Mouse (Mus musculus) midbrain, postnatal 0 days (tissue): Measurements from ENCODE around the gene Qtrt2. TPM values are rescaled to one million over a fixed set of nuclear protein-coding genes. Genes with fewer than 3 reads are reported as not detected.

Source experiments
- ATAC-seq: fragments of 200-750 bp; cut with Nextera tagmentation; 2 replicates; pipeline ENCODE4 v1.8.0; 2017; ENCODE audit warnings: moderate number of reproducible peaks, mild to moderate bottlenecking, moderate TSS enrichment, moderate library complexity; ENCODE audit not compliant: low FRiP score
- DNase-seq: peaks from one replicate; pipeline ENCODE4 v3.0.0-alpha.2; 2015; ENCODE audit warnings: low spot score
- H3K27ac ChIP-seq: fragments of 300-500 bp; sonication (generic); 2 replicates; pipeline ENCODE4 v1.5.1; 2014; ENCODE audit warnings: low read depth, mild to moderate bottlenecking, low read length, mixed read lengths
- H3K27me3 ChIP-seq: fragments of 300-500 bp; sonication (generic); 2 replicates; pipeline ENCODE4 v1.6.1; 2014; ENCODE audit warnings: low read length, control low read depth, mixed read lengths; ENCODE audit not compliant: insufficient read depth
- H3K36me3 ChIP-seq: fragments of 300-500 bp; sonication (generic); 2 replicates; pipeline ENCODE4 v1.6.1; 2014; ENCODE audit warnings: low read length, control low read depth, mixed read lengths; ENCODE audit not compliant: insufficient read depth
- H3K4me1 ChIP-seq: fragments of 300-500 bp; sonication (generic); 2 replicates; pipeline ENCODE4 v1.6.1; 2014; ENCODE audit warnings: mild to moderate bottlenecking, control low read depth, antibody characterized with exemption, low read length, mixed read lengths; ENCODE audit not compliant: insufficient read depth
- H3K4me2 ChIP-seq: fragments of 300-500 bp; sonication (generic); 2 replicates; pipeline ENCODE4 v1.6.1; 2014; ENCODE audit warnings: low read depth, mild to moderate bottlenecking, low read length, mixed read lengths; ENCODE audit not compliant: poor library complexity, severe bottlenecking
- H3K4me3 ChIP-seq: fragments of 300-500 bp; sonication (generic); 2 replicates; pipeline ENCODE4 v1.5.1; 2014; ENCODE audit warnings: low read depth, mild to moderate bottlenecking, low read length, moderate library complexity
- H3K9ac ChIP-seq: fragments of 300-500 bp; sonication (generic); replicated peaks from 2 replicates; pipeline ENCODE4 v1.6.1; 2014; ENCODE audit warnings: mild to moderate bottlenecking, low read length, moderate library complexity, mixed read lengths; ENCODE audit not compliant: poor library complexity, severe bottlenecking
- H3K9me3 ChIP-seq: fragments of 300-500 bp; sonication (generic); 2 replicates; pipeline ENCODE4 v1.6.1; 2016; ENCODE audit warnings: low read length, control low read depth
- CTCF ChIP-seq: IDR thresholded peaks from 2 replicates; pipeline ENCODE4 v1.5.1; 2016; ENCODE audit warnings: antibody characterized with exemption, mild to moderate bottlenecking
- WGBS: fragments of 180-500 bp; shearing (Covaris S2); extraction: QIAGEN DNeasy Blood & Tissue Kit; methylation state at CpG from one replicate; pipeline ENCODE4 v1.1.7; 2014; 5-methylcytosine and 5-hydroxymethylcytosine counted together
- polyA plus RNA-seq: library from polyadenylated mRNA; unstranded; fragments of >200 nt; fragmentation: Nextera tagmentation; extraction: Ambion mirVana; gene quantifications from 2 replicates; pipeline ENCODE4 v1.2.1, GENCODE M21; 2015
- total RNA-seq: library from RNA; depleted of rRNA; stranded (reverse); fragments of >200 nt; gene quantifications from 2 replicates; pipeline ENCODE4 v1.2.3, GENCODE M21; 2014

Gene Qtrt2
- total and polyA plus RNA-seq, 2 experiments from 2014 or later: 10.3 to 28.8 TPM

DNA sequence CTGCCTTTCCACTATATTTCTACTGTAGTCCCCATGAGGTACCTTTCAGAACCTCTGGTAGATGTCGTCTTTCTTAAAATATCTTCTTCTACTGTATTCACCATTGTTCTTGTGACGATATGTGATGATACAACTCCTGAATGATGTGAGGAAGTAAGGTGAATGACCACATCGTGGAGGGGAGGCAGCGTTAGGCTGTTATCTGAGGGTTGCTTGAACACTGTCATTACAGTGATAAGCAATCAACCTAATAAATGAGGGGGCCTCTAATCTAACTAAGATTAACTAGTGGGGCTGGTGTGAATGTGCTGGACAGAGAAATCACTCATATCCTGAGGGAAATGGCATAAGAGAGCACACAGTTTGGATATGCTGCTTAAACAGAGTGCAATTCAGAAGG lies 26.5 kb downstream of the Qtrt2 start:
- Histone ChIP-seq H3K4me1 (no peaks in the 10 kb centered on the region), H3K27me3 (no peaks in the 10 kb centered on the region), H3K9ac (no peak overlapping the region), H3K27ac (no peak overlapping the region), H3K9me3 (no peaks in the 10 kb centered on the region), H3K4me3 (no peak overlapping the region), H3K36me3 (no peaks in the 10 kb centered on the region), H3K4me2 (no peak overlapping the region)
- 97% methylated on average over 4 of the region's 4 CpGs for WGBS
- DNase-seq (no peak), ATAC-seq (no peak)
- no peak for TF ChIP-seq CTCF

DNA sequence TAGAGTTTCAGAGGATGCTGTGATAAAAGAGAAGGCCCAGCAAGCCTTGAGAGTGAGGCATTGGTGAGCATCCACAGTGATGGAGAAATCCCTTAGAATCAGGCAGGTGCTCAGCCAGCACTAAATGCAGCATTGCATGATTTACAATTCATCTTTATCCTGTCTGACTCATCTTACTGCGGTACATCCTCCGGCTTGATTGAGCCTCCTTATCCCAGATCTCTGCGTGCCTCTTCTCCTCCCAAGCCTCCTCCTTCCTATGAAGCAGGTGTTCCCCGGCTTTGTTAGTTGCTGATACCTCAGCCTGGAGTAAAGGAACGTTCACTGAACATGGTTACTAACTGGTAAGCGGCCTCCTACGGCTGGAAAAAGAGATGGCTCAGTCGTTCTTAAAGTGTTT lies 32.1 kb downstream of the Qtrt2 start:
- TF ChIP-seq CTCF: no peak
- Histone ChIP-seq H3K9ac (no peak overlapping the region), H3K27ac (no peak overlapping the region), H3K9me3 (no peaks in the 10 kb centered on the region), H3K27me3 (no peaks in the 10 kb centered on the region), H3K4me2 (no peak overlapping the region), H3K36me3 (no peaks in the 10 kb centered on the region), H3K4me3 (no peak overlapping the region), H3K4me1 (no peaks in the 10 kb centered on the region)
- DNase-seq: no peak
- WGBS: 86% methylated on average over 8 of the region's 8 CpGs
- no peak for ATAC-seq

DNA sequence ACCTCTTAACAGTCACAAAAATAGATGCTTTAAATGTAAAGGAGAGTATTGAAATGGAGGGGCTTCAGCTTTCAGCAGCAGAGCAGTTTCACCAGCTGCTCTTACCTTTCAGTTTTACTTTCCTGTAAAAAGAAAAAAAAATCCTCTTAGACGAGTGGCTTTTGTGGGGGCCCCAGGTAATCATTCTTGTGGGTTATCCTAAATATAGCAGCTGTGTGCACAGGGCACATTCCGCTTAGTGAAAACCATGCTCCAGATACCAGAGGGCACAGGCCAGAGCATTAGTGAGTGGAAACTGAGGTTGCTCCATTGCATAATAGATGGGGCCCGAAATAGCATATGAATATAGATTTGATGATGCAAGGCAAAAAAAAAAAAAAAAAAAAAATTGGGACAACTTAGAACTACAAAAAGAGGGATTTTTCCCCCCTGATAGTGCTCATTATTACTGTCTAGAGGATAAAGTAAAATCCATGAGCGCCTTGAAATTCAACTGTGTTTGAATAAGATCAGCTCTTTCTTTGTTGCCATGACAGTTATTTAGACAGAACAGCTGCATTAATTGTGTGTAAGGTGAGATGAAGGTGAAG lies 35.8 kb downstream of the Qtrt2 start:
- Histone ChIP-seq H3K27me3 (no peaks in the 10 kb centered on the region), H3K9ac (no peak overlapping the region), H3K4me3 (no peak overlapping the region), H3K4me2 (no peak overlapping the region), H3K36me3 (no peaks in the 10 kb centered on the region), H3K27ac (no peak overlapping the region), H3K4me1 (no peaks in the 10 kb centered on the region; the same call in 1 of the 2 replicates), H3K9me3 (no peaks in the 10 kb centered on the region)
- no peak for TF ChIP-seq CTCF
- ATAC-seq (no peak), DNase-seq (no peak)
- 91% methylated on average over 4 of the region's 4 CpGs for WGBS

DNA sequence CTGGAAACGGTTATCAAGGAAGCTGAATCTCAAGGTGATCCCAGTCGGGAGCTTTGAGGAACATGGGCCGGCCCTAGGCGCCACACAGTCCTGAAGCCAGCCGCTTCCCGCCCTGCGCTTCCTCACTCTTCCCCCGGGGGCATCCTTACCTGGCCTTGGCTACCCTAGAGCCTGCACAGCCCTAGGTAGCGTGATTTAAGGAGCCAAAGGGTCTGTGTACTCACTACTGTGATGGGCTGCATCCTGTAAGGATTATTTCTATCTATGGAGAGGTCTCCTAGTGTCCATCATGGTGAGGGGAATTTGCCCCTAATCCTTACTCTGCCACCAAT lies 36.6 kb downstream of the Qtrt2 start:
- peak; percentile 64 for TF ChIP-seq CTCF
- Histone ChIP-seq H3K4me2 (peak overlapping the region; percentile 67), H3K4me1 (no peaks in the 10 kb centered on the region; the same call in 1 of the 2 replicates), H3K9me3 (no peaks in the 10 kb centered on the region), H3K36me3 (no peaks in the 10 kb centered on the region), H3K27ac (peak overlapping the region; percentile 53), H3K27me3 (no peaks in the 10 kb centered on the region), H3K4me3 (peak overlapping the region; percentile 53), H3K9ac (peak overlapping the region; percentile 68)
- ATAC-seq (peak; percentile 97), DNase-seq (peak; percentile 84)
- under 1% methylated on average over 9 of the region's 9 CpGs for WGBS

DNA sequence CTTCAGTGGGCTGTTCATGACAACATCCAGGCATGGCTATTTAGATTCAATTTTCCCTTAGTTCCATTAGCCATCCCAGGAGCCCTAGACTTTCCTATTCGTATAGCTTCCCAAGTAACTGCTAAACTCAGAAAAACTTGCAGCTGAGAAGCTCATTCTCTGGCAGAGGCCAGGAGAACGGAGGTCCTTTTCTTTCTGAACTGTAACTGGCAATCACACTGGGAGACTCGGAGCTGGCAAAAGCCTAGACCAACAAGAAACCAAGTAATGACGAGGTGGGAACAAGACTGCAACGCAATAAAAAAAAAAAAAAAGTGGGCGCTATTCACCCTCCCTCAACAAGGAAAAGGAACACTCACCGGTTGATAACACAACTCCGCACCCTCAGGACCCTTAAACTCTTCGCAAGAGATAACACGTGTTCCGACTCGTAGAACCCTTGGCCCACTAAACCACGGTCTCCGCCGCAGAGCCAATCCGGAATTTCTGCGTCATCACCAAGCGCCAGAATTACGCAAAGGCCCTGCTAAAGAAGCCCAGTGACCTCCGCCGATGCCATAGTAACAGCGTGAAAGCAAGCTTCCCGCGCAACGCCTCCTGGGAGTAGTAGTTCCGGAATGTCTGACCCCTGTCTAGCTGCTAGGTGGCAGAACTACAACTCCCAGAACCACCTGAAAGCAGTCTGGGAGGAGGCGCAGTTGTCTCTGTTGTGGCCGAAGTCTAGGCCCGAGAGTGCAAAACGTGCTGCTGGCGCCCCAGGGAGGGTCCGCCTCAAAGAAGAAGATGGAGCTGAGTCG lies 37.2 kb downstream of the Qtrt2 start, which contains the start of gene Ccdc191:
TSS of gene Ccdc191 (plus strand) at position 593 of the 797 bp plus-strand sequence.
- WGBS: under 1% methylated on average over 33 of the region's 33 CpGs
- H3K4me1 ChIP-seq: no peaks in the 10 kb centered on the region; the same call in 1 of the 2 replicates
- H3K27me3 ChIP-seq: no peaks in the 10 kb centered on the region

DNA sequence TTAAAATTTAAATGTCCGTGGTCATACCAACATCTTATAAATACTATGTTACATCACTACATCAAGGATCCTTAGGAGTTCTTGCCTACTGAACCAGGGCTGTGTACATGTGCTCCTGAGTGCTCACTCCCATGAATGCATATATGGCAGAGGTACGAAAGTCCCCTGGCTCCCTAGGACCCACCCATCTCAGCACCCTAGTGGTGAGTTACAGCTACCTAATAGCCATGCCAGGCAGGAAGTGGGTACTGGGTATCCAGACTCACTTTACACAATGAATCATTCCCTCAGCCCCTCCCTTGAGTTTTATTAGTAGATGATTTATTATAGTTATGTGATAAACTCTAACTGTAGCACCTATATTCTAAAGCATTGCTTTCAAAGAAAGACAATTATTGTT lies 44.3 kb downstream of the Qtrt2 start:
- 96% methylated on average over 2 of the region's 2 CpGs for WGBS
- Histone ChIP-seq H3K27ac (no peak overlapping the region), H3K27me3 (no peaks in the 10 kb centered on the region), H3K9me3 (no peaks in the 10 kb centered on the region), H3K4me1 (no peaks in the 10 kb centered on the region), H3K36me3 (peaks cover 10% of the 10 kb centered on the region), H3K4me2 (no peak overlapping the region), H3K9ac (no peak overlapping the region), H3K4me3 (no peak overlapping the region)
- no peak for ATAC-seq
- TF ChIP-seq CTCF: no peak
- no peak for DNase-seq

More for the DNA sequence above, 37.2 kb downstream of the Qtrt2 start, which contains the start of gene Ccdc191:
- DNase-seq (peak; percentile 100), ATAC-seq (peak; percentile 100)
- no peak for TF ChIP-seq CTCF
- H3K27ac ChIP-seq: peak within 1 kb of the TSS; percentile 53
- H3K9me3 ChIP-seq: no peaks in the 10 kb centered on the region
- H3K36me3 ChIP-seq: no peaks in the 10 kb centered on the region
- H3K4me2 ChIP-seq: peak within 1 kb of the TSS; percentile 82
- peak within 1 kb of the TSS; percentile 68 for H3K9ac ChIP-seq
- H3K4me3 ChIP-seq: peak within 1 kb of the TSS; percentile 53
